In genomic region chr9:104277528-104278162, GRCm38 (mm10) we compare ENCODE assay signal across 9 mouse cellular contexts. TPM values are rescaled to one million over a fixed set of nuclear protein-coding genes. Genes with fewer than 3 reads are reported as not detected.
A peak's percentile ranks its signal among the peaks of the same experiment; 100 is the strongest.
DNase-seq lines count a peak whose midpoint lies in the region; ATAC-seq lines count a peak whose summit lies in the region.
"Had no signal": no experiment of that assay in that cellular context is flagged by ENCODE, and none has a peak within 500 bp of the region (broad histone marks: within the 10 kb centered on the region; RNA-seq: fewer than 3 reads in every experiment).

No protein-coding gene starts in this region.

- whole genome bisulfite sequencing in embryonic facial prominence, embryonic 14.5 days, result 21% methylated on average over 18 of the region's 18 CpGs
- WGBS in hindbrain, embryonic 13.5 days, result 24% methylated on average over 18 of the region's 18 CpGs
- 24% methylated on average over 18 of the region's 18 CpGs for WGBS in limb, embryonic 13.5 days

- no peak overlapping the region for H3K4me3 ChIP-seq in embryonic facial prominence, embryonic 14.5 days (ENCODE audit: low read depth, low read length)
- peak overlapping the region; percentile 9; the same call in 1 of the 2 replicates for H3K4me3 ChIP-seq in hindbrain, embryonic 13.5 days
- H3K4me3 ChIP-seq in limb, embryonic 13.5 days, result no peak overlapping the region
- H3K4me3 ChIP-seq: lung, embryonic 15.5 days had no signal

- H3K9me3 ChIP-seq in embryonic facial prominence, embryonic 14.5 days (ENCODE audit: control insufficient read depth, low read length), result no peaks in the 10 kb centered on the region
- H3K9me3 ChIP-seq in hindbrain, embryonic 13.5 days, result no peaks in the 10 kb centered on the region
- no peaks in the 10 kb centered on the region for H3K9me3 ChIP-seq in limb, embryonic 13.5 days
- H3K9me3 ChIP-seq: lung, embryonic 15.5 days had no signal

- no peak overlapping the region for H3K27ac ChIP-seq in embryonic facial prominence, embryonic 14.5 days (replicated peaks; ENCODE audit: low read depth, low read length)
- no peak overlapping the region for H3K27ac ChIP-seq in hindbrain, embryonic 13.5 days
- no peak overlapping the region for H3K27ac ChIP-seq in limb, embryonic 13.5 days
- H3K27ac ChIP-seq: lung, embryonic 15.5 days had no signal

- no peaks in the 10 kb centered on the region for H3K27me3 ChIP-seq in embryonic facial prominence, embryonic 14.5 days (replicated peaks; ENCODE audit: control insufficient read depth, insufficient read depth, low read length)
- peaks cover 4% of the 10 kb centered on the region; the same call in 1 of the 2 replicates for H3K27me3 ChIP-seq in hindbrain, embryonic 13.5 days
- H3K27me3 ChIP-seq in limb, embryonic 13.5 days, result no peaks in the 10 kb centered on the region

- DNase-seq in cerebellum, postnatal 25 days, result peak; percentile 14 to 16
- no peak for DNase-seq in cerebellum, adult 9-11 months
- DNase-seq in ES-CJ7 (ENCODE audit: low read depth, low spot score), result peak; percentile 72
- peak; percentile 39 for DNase-seq in embryonic facial prominence, embryonic 14.5 days (ENCODE audit: low spot score)
- peak; percentile 69 for DNase-seq in naive thymus-derived CD4-positive, alpha-beta T cell, adult 2 months (ENCODE audit: low read depth)
- no peak for DNase-seq in gastrocnemius, postnatal 14 days

- ATAC-seq in embryonic facial prominence, embryonic 14.5 days (ENCODE audit: low read depth), result no peak
- ATAC-seq in hindbrain, embryonic 13.5 days (ENCODE audit: low FRiP score), result peak; percentile 65; the same call in 1 of the 2 replicates
- peak; percentile 66 for ATAC-seq in limb, embryonic 13.5 days (ENCODE audit: low FRiP score, low read depth)

- no peak overlapping the region for H3K9ac ChIP-seq in embryonic facial prominence, embryonic 14.5 days (ENCODE audit: low read depth, low read length)
- no peak overlapping the region; the same call in 1 of the 2 replicates for H3K9ac ChIP-seq in hindbrain, embryonic 13.5 days
- H3K9ac ChIP-seq in limb, embryonic 13.5 days, result no peak overlapping the region
- H3K9ac ChIP-seq: lung, embryonic 15.5 days had no signal

- no peak overlapping the region for H3K4me2 ChIP-seq in embryonic facial prominence, embryonic 14.5 days (ENCODE audit: low read depth, low read length)
- peak overlapping the region; percentile 39 for H3K4me2 ChIP-seq in hindbrain, embryonic 13.5 days
- no peak overlapping the region; the same call in 1 of the 2 replicates for H3K4me2 ChIP-seq in limb, embryonic 13.5 days (replicated peaks)
- H3K4me2 ChIP-seq: lung, embryonic 15.5 days had no signal

- intact Hi-C loops in gastrocnemius, postnatal 14 days (cut with DNase I; ENCODE audit: low total_unique reads), result loop anchor here (2.0 kb wide), 1 partner anchor 29 kb away; no protein-coding TSS in a partner anchor

- H3K36me3 ChIP-seq in embryonic facial prominence, embryonic 14.5 days (ENCODE audit: control insufficient read depth, insufficient read depth, low read length), result no peaks in the 10 kb centered on the region
- no peaks in the 10 kb centered on the region for H3K36me3 ChIP-seq in hindbrain, embryonic 13.5 days
- H3K36me3 ChIP-seq in limb, embryonic 13.5 days, result no peaks in the 10 kb centered on the region
- H3K36me3 ChIP-seq: lung, embryonic 15.5 days had no signal

- no peaks in the 10 kb centered on the region for H3K4me1 ChIP-seq in embryonic facial prominence, embryonic 14.5 days (ENCODE audit: control insufficient read depth, insufficient read depth, low read length)
- no peaks in the 10 kb centered on the region for H3K4me1 ChIP-seq in hindbrain, embryonic 13.5 days (replicated peaks)
- H3K4me1 ChIP-seq in limb, embryonic 13.5 days, result no peaks in the 10 kb centered on the region
- H3K4me1 ChIP-seq: lung, embryonic 15.5 days had no signal

RNA-seq across cellular contexts. Expression of gene Dnajc13, which starts 14.9 kb away (rescaled TPM):
- 29.0 and 31.4 TPM in 2 replicates for polyA plus RNA-seq in embryonic facial prominence, embryonic 14.5 days (2014; fragmentation: Nextera tagmentation; extraction: Ambion mirVana)
- polyA plus RNA-seq in hindbrain, embryonic 13.5 days (2015; fragmentation: Nextera tagmentation; extraction: Ambion mirVana), result 19.3 and 21.4 TPM in 2 replicates
- polyA plus RNA-seq in limb, embryonic 13.5 days (2015; fragmentation: Nextera tagmentation; extraction: Ambion mirVana), result 18.5 and 21.5 TPM in 2 replicates
- 10 to 100 TPM; 19.2 to 24.1 TPM for total RNA-seq in gastrocnemius, postnatal 14 days (2021)

RNA-seq across cellular contexts. Expression of gene Acpp, which starts 59.9 kb away (rescaled TPM):
- 2.3 and 2.4 TPM in 2 replicates for polyA plus RNA-seq in embryonic facial prominence, embryonic 14.5 days (2014; fragmentation: Nextera tagmentation; extraction: Ambion mirVana)
- polyA plus RNA-seq in hindbrain, embryonic 13.5 days (2015; fragmentation: Nextera tagmentation; extraction: Ambion mirVana), result 0.16 TPM in 2 replicates
- polyA plus RNA-seq in limb, embryonic 13.5 days (2015; fragmentation: Nextera tagmentation; extraction: Ambion mirVana), result 1.3 TPM in 2 replicates
- under 1 TPM; 0.06 to 0.27 TPM for total RNA-seq in gastrocnemius, postnatal 14 days (2021)

Comparison
In these comparisons a context has a peak if more than half of its experiments do, and no peak if none do; other contexts are left out.
1. DNase-seq: peak in cerebellum, postnatal 25 days (2 of 2), ES-CJ7 (single experiment), embryonic facial prominence, embryonic 14.5 days (single experiment) and naive thymus-derived CD4-positive, alpha-beta T cell, adult 2 months (single experiment); none in cerebellum, adult 9-11 months (single experiment) and gastrocnemius, postnatal 14 days (single experiment).